Mouse (Mus musculus): Measurements from ENCODE around the gene Eno1.

DNA sequence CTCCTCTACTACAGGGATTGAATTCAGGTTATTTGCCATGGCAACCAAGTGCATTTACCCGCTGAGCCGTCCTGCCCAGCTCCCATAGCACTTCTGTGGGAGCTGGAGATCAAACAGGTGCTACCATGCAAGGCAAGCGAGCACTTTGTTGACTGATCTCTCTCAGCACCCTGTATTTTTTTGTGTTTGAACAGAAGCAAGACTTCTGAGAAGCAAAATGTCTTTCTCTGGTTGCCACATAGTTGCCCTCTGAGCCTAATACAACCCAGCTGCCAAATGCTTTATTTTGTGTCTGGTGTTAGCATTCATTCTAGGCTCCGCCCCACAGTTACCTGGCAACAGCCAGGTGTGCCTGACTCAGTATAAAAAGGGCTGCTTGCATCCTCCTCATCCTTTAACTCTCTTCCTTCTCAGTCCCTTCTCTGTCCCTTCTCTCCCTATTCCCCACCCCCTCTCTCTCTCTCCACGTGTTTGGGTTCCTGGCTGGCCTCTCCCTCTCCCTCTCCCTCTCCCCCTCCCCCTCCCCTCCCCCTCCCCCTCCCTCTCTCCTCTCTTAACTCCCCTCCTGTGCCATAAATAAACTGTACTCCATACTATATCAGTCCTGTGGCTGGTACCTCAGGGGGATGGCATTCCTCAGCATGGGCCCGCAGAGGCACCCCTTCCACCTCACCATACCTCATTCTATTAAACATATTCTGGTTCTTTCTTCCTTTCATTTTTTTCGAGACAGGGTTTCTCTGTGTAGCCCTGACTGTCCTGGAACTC, 7.8 kb upstream of the Eno1 start:
- no peak for TF ChIP-seq CTCF (IDR thresholded peaks at IDR 0.05; ENCODE audit: low read depth)
- TF ChIP-seq EP300 (IDR thresholded peaks at IDR 0.05; ENCODE audit: low read depth), result no peak

Measured in liver, postnatal 0 days (tissue).